Mouse (Mus musculus): ENCODE measurements around the gene Prkag2.

The Prkag2 gene

DNA sequence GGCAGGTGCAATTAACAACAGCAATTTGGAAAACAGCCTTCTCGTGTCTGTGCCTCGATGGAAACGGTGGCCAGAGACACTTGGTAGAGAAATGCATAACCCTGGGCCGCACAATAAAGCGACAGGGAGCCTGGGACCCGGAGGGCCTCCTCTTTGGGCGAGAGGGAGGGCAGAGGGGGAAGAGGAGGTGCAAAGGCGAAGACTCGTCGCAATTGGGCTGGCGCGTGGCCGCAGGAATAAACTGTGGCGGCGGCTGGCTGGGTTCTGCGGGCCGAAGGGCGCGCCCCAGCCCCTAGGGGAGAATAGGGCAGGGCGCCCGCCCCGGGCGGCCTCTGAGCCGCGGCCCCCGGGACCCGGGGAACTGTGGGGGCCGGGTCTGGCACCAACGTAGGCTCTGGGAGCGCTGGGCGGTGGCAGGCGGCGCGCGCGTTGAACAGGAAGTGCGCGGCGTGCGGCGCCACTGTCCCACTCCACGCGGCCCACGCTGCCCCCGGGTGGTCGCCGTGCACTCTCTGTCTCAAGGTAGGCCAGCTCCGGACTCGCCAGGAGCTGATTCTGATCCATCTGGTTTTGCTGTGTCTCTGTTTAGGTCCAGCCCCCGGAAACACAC lies at the start of gene Prkag2:
Gene Prkag2 (minus strand): TSS at position 127 of the 610 bp plus-strand sequence.
- peak; percentile 80 for DNase-seq

DNA sequence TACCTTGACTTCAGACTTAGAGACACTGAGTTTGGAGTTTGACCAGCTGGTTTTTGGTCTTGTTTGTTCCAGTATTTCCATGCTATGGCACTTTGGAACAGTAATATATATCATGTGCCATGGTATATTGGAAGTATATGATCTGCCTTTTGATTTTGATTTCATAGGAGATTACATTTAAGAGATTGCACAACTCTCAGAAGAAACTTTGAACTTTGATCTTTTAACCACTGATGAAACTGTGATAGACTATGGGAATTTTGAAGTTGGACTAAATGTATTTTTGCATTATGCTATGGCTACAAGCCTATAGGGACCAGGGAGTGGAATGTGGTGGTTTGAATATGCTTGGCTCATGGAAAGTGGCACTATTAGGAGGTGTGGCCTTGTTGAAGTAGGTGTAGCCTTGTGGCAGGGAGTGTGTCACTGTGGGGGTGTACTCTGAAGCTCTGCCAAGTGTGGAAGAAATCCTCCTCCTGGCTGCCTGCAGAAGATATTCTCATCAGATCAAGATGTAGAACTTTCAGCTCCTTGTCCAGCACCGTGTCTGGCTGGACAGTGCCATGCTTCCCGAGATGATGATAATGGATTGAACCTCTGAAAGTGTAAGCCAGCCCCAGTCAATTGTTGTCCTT lies 49.0 kb upstream of the Prkag2 start:
- DNase-seq, result no peak

DNA sequence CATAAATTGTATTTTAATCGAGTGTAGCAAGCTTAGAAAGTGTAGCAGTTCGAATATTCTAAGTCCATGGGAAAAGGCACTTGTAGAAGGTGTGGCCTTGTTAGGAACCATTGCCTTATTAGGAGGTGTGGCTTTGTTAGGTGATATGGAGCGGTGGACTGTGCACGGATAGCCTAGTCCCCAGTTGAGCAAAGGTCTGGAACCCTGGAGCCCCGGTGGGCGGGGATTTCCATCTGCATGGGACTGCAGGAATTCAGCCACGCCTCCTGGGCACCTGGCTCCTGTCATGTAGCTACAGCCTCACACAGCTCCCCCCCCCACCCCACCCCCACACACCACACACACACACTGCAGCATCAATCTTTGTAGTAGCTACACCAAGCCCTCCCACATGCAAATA lies 46.3 kb upstream of the Prkag2 start:
- no peak for DNase-seq

DNA sequence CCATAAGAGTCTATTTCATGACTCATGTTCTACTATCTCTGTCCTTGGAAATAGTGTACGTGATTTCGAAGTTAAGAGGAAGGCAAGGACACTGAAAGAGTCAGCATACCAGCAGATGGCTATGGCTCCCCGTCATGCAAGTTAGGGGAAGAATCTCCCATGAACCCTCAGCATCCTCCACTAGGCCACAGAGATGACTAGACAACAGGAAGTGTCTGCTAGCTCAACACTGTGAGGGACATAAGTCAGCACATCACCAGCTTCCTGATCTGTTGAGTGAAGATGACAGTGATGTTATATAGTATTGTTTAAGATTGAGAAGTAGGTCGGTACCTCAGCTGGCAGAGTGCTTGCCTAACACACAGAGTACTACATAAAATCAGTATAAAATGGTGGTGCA lies 27.4 kb upstream of the Prkag2 start:
- no peak for DNase-seq

DNA sequence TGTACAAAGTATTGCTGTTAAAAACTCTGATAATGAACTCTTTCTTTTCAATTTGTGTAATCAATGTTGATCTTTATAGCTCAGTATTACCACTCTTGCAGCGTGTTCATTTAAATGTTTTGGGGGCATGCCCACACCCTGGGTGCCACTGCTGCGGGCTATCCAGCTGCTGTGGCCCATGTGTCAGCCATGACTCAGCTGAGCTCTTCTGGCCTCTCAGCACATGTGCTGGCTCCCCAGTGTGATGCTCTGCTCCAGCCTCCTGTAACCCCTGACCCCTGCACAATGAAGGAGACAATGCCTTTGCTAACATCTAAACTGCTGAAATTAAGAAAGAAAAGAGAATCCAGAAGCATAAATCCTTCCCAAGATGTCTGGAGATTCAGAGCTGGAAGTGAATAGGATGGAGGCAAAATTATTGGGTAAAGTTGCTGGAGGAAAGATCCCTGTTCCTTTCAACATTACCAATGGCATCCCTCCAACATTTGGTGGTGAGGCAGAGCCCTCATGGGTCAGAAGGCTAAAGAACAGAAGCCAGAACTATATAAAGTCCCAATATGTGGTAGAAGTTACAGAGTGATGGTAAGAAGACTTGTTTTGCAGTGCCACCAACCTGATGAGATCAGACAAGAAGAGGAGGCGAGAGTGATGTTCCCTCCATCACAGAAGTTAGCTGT lies 25.6 kb upstream of the Prkag2 start:
- DNase-seq, result no peak

DNA sequence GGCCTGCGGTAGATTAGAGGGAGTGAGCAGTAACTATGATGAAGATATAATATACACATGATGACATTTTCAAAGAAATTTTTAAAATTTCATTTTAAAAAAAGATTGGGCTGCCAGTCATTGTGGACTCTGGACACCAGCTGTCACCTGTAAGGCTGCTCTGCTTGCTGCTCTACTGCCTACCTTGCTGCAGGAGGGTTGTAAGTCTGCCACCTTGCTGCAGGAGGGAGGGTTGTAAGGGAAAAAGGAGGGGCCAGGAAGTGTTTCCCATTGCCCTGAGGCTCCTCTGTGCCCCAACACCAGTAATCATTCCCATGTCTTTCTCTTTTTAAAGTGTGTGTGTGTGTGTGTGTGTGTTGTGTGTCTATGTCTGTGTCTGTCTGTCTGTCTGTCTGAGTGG lies 22.1 kb upstream of the Prkag2 start:
- no peak for DNase-seq

DNA sequence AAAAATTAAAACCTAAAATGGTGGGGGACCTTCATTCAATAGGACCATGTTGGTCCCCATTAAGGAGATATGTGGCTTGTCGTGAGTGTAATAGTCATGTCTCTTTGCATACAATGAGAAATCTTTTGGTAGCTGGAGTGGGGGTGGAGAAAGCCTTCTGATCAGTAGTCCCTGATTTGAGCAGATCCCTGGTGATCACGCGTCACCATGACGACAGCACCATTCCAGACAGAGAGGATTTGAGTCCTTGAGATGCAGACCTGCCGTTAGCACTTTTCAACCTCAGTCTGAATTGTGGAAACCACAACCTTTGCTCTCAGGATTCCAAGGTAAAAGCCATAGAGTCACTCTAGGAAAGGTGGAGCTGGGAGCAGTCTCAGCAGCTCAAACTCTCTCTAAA lies 18.7 kb upstream of the Prkag2 start:
- DNase-seq, result no peak

DNA sequence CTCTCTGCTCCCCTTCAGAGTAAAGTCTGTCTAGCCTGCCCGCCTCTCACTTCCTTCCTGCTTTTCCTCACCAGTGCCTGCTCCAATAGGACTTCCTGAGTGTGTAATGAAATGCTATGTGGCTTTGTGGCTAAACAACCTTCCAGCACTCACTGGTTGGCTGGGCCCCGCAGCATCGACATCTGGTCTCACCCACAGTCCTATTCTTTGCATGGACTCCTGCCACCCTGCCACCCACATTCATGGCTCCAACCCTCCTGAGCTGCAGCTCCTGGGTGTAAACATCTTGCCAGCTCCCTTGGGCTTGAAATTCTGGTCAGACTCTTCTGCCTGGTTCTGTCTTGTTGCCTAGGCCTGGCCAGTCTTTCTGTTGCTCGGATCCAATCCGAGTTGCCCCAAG lies 15.6 kb upstream of the Prkag2 start:
- no peak for DNase-seq

DNA sequence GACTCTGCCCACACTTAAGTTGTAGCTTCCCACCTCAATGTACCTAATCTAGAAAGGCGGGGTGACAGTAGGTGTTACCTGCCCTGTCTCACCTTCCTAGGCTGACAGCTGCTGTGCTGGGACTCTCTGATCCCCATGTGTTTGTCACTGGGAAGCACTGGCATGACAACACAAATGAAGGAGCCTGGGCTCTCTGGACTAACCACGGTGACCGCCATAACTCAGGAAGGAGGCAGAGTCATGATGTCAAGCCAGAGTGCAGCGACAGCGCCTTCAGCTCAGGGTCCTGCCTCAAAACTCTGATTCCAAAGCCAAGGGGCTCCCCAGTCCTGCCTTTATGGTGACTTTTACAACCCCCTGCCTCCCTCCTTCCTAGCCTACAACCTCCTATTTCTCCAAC lies 14.8 kb upstream of the Prkag2 start:
- DNase-seq, result no peak

DNA sequence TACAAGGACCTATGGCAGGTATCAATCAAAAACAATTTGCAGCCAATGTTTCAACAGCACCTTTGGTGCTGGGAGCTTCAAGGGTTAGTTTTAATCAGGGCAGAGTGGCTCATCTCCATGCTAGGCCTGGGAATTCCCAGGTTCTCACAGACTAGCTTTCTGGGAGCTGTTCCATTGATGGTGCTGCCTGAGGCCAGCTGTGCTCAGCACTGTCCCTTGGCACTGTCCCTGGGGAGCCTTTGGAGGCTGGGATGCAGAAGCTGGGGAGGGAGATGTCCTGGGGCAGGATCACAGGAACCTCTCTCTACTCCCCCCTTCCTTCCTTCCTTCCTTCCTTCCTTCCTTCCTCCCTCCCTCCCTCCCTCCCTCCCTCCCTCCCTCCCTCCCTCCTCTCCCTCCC lies 13.7 kb upstream of the Prkag2 start:
- DNase-seq, result no peak

DNA sequence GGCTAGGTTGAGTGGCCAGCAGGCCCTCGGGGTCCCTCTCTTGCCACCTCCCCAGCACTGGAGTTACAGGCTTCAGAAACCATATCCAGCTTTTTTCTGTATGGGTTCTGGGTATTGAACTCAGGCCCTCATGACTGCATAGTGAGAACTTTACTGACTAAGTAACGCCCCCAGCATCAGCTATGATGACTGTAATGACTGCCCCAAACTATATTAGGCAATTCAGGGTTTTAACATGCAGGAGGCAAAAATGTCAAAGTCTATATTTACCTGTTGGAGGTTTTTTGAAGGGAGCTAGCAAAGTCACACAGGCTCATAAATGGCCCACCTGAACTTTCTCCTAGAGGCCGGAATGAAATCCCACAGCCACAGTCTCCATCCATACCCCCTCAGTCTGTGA lies 9.9 kb upstream of the Prkag2 start:
- no peak for DNase-seq

DNA sequence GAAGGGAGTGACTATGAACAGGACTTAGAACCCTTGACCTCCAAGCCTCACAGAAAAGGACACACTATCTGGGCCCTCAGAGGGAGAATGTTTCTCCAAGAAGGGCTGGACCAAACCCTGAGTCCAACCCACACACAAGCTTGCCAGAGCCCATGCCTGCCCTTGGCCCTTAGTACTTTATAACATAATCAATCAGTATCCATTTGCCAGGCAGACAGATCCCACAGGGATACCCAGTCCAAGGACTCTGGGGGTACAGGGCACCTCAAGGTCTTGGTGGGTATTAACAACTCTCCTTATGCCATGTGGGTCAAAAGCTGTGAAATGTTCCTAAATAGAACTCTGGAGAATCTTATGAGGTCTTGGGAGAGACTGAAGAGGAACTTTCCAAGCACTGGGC lies 5.3 kb upstream of the Prkag2 start:
- DNase-seq, result no peak

DNA sequence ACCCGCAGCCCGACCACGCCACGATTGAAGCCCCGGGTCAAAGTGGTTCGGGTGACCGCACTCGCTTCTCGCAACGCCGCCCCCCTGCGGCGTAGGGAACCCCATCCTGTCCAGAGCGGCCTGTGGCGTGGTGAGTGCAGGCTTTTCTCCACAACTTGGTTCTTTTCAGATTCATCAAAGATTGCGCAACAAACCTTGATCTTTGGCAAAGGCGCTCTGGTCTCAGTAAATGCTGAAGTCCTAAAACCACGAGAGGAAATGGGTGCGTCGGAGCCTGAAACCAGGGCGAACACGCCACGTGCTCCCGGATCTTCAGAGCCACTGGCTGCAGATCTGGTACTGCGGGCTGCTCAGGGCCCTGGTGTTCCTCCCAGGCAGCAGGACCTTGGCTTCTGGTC lies 683 bp upstream of the Prkag2 start:
- DNase-seq, result peak; percentile 52

DNA sequence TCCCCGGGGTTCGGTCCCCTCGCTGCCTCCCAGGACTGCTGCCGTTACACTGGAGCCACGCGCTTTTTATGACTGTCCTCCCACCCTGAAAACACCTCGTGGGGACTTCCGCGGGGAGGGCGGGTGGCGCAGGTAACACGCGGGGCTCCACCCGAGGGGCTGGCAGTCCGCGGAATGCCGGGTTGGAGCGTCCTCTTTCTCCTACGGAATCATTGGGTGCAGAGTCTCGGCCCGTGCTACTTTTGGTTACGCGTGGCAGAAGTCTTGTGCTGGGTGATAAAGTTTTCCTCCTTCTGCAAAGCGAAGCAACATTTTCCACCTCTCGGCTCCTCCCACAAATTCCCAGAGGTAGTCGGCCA lies 306 bp downstream of the Prkag2 start:
- DNase-seq, result no peak

DNA sequence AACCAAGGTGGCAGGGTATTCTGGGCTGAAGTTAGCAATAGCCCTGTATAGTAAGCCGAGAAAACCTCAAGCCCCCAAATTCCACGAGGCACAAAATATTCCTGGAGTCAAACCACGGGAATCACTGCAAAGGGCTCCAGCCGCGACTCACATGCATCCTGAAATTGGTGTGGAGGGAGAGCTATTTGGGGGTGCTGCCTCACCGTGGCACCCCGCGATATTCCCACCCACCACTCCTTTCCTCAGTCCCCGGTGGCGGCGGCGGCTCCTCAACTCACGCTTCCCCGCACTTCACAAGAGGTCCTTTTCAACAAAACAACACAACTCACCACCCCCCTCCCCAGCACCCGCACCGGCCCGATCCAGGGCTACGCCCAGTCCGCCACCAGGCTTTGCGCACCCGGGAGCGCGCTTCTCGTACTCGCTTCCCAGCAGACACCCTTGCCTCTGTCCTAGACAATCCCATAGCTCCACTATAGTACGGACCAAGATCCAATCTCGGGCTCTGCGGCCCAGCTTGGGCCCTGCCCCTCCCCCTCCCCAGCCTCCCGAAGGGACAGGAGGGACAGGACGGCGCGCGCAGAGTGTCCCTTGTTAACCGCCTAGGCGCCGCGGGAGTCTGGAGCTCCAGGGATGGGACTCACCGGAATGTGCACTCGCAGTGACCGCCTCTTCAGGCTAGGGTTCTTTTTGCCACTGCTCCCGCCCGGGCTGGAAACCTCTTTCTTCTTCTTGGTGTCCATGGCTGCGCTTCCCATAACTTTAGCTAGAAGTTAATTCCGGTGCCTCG lies 880 bp downstream of the Prkag2 start:
- peak; percentile 54 for DNase-seq

DNA sequence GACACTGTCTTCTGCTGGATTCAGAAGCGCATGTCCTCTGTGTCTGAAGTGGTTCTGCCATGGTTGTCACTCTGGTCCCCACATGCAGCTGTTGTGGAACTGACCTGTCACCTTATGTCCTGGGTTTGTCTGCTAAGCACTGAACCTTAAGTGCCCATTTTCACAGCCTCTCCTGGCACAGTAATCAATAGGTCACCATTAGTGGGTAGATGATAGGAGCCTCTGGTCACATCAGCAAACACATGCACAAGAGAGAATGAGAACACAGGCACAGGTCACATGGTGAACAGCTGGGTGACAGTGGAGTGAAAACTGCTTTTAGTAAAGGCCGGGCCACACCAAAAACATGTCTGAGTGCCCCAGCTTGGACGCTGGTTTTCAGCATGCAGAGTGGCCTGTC lies 2.6 kb downstream of the Prkag2 start:
- no peak for DNase-seq

DNA sequence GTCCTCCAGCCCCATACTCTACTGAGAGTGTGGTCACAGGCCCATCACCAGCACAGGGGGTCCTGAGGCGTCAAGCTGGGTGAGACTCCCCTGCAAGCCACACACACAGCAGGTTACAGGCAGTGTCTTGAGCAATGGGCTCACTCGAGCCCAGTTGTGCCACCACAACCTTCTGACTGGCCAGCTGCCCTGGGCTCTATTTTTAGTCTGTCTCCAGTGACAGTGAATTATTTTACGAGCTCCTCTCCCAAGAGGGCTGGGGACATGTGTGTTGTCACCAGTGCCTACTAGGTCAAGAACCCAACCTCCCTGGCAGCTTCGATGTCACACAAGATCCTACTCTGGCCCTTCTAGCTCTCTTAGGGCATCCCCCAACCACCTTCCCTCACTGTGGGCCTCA lies 4.0 kb downstream of the Prkag2 start:
- no peak for DNase-seq

DNA sequence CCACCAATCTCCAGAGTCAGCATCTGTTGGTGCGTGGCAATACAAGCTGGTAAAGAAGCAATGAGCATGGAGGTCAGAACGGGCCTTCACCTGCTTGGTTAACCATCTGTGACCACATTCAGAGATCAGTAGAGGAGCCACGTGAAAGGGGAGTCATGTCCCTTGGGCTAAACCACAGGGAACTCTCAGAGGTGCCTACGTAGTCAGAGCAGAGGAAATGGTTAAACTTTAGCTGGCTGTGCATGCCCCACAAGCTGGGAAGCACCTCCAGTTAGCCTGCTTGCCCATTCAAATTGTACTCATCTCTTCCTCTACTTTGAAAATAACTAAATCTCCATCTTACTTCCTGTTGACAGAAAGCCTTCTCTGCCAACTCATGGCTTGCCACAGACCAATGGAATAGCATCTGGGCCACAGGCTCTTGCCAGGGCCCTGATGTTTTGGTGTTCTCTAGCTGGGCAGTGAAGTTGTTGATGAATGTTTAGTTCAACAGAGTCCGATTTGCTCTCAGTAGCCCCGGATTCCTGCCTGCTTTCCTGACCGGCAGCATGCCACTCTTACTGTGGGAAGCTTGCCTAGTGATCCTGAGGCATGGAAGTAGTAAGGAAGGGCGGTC lies 7.7 kb downstream of the Prkag2 start:
- DNase-seq, result no peak

DNA sequence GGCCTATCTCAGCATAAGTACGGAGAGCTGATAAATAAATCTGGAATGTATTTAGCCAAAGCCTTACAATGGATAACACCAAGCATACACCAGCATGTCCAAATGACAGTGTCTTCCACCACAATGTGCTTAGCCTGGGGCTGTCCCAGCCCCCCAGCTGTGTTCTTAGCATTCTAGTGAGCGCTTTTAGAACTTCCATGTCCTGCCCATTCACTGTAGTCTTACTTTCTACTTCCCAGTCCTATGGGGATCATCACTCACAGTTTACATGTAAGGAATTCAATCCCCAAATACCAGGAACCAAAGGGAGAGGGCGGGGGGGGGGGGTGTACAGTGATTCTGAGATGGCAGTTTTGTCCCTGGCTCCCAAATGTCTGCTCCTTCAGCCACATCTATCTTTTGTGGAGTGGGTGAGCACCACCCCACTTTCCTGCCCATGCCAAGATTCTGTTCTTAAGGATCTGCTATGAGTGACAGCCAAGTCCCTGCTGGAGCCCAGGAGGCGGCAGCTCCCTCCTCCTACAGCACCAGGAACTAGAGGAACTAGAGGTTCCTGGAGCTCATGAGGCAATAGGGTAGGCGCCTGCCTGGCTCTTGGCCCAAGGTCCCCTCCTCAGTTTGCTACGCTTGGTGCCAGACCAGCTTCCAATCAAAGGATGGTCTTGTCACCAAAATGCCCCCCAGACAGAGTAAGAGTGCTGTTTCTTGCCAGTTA lies 11.0 kb downstream of the Prkag2 start:
- DNase-seq, result no peak

DNA sequence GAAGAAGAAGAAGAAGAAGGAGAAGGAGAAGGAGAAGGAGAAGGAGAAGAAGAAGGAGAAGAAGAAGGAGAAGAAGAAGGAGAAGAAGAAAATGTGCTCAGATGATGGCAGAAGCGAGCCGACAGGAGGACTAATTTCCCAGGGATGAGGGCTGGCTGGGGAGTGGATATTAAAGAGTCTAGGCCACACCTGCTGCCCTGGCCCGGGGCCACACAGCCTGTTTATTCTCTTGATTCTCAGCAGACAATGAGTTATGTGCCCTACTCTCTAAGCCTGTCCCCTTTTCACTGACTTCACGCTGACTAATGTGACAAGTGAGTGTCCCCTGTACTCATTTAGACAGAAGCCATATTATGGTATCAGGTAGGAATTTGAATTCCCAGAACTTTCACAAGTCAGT lies 11.8 kb downstream of the Prkag2 start:
- DNase-seq, result no peak

DNA sequence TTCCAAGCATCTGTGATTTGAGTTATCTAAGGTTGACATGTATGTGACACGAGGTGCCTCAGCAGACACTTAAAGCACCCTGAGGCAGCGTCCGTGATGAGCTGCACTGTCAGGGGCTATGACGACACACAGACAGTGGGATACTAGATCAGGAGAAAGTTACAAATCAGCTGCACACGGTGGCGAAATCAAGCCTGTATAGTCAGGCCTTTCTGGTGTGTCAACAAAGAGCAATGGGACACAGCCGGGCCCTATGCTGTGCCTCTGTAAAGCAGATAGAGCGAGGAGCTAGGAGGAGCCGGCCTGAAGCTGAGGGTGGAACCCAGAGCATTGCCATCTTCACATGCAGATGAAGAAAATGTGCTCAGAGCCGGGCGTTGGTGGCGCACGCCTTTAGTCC lies 12.3 kb downstream of the Prkag2 start:
- DNase-seq, result no peak

DNA sequence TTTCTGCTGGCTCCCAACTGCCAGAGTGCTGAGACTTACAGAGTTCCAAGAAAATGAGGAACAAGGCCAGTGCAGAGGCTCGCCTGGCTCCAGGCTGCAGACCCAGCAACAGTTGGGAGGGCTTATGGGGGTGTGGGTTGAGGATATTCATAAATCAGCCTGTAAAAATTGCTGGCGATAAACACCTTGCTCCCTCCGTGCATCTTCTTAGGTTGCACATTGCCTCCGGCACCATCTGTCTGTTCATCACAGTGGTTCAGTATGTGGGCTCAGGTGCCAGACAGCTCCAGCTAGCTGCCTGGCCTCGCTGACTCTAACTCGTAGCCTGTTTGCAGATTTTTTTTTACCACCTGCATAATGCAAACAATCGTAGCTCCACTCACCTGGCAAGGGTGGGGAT lies 13.4 kb downstream of the Prkag2 start:
- no peak for DNase-seq

DNA sequence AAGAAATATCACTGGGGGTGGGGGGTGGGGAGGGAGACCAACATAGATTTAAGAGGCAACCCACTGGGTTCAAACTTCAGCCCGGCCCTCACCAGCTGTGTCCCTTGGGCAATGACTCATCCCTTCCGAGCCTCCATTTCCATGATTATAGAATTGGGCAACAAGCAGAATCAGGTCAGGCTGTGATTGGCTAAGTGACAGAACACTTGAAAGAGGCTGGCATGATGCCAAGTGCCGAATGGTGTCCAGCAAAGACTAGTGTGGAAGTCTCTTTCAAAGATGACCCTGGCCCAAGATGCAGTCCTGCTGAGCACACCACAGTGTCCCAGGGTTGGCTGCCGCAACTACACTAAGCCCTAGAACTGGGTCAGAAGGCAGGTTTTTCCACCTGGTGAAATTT lies 14.2 kb downstream of the Prkag2 start:
- DNase-seq, result no peak

Data from thymus, postnatal 4 days (tissue).